Mouse (Mus musculus) hindbrain, embryonic 15.5 days (tissue): ENCODE measurements around the gene Wnt8b. TPM values are rescaled to one million over a fixed set of nuclear protein-coding genes. Genes with fewer than 3 reads are reported as not detected.

Experiments used
- ATAC-seq: fragments of 200-750 bp; cut with Nextera tagmentation; 2 replicates; pipeline ENCODE4 v1.8.0; 2017; ENCODE audit warnings: low read depth, moderate number of reproducible peaks, moderate TSS enrichment; ENCODE audit not compliant: low FRiP score
- H3K27ac ChIP-seq: fragments of 300-500 bp; sonication (generic); replicated peaks from 2 replicates; pipeline ENCODE4 v1.5.1; 2015; ENCODE audit warnings: mild to moderate bottlenecking, inconsistent platforms
- H3K27me3 ChIP-seq: fragments of 300-500 bp; sonication (generic); 2 replicates; pipeline ENCODE4 v1.6.1; 2015; ENCODE audit warnings: control low read depth, inconsistent platforms
- H3K36me3 ChIP-seq: fragments of 300-500 bp; sonication (generic); 2 replicates; pipeline ENCODE4 v1.6.1; 2015; ENCODE audit warnings: control low read depth, inconsistent platforms
- H3K4me1 ChIP-seq: fragments of 300-500 bp; sonication (generic); replicated peaks from 2 replicates; pipeline ENCODE4 v1.6.1; 2015; ENCODE audit warnings: control low read depth, inconsistent platforms
- H3K4me2 ChIP-seq: fragments of 300-500 bp; sonication (generic); 2 replicates; pipeline ENCODE4 v1.6.1; 2015; ENCODE audit warnings: moderate library complexity, mild to moderate bottlenecking, inconsistent platforms
- H3K4me3 ChIP-seq: fragments of 300-500 bp; sonication (generic); 2 replicates; pipeline ENCODE4 v1.5.1; 2015; ENCODE audit warnings: mild to moderate bottlenecking, inconsistent platforms
- H3K9ac ChIP-seq: fragments of 300-500 bp; sonication (generic); 2 replicates; pipeline ENCODE4 v1.6.1; 2015; ENCODE audit warnings: inconsistent platforms
- H3K9me3 ChIP-seq: fragments of 300-500 bp; sonication (generic); 2 replicates; pipeline ENCODE4 v1.6.1; 2016; ENCODE audit warnings: control low read depth, inconsistent platforms
- WGBS: fragments of 180-500 bp; shearing (Covaris S2); methylation state at CpG from one replicate; pipeline ENCODE4 v1.1.7; 2015; 5-methylcytosine and 5-hydroxymethylcytosine counted together
- polyA plus RNA-seq: library from polyadenylated mRNA; unstranded; fragments of >200 nt; fragmentation: Nextera tagmentation; extraction: Ambion mirVana; gene quantifications from 2 replicates; pipeline ENCODE4 v1.2.1, GENCODE M21; 2015

Wnt8b gene
- polyA plus RNA-seq, 1 experiment from 2014 or later: 0.04 TPM

- Histone ChIP-seq H3K27ac (no peak overlapping the region), H3K9me3 (no peaks in the 10 kb centered on the region), H3K4me3 (no peak overlapping the region), H3K9ac (no peak overlapping the region), H3K4me1 (no peaks in the 10 kb centered on the region), H3K36me3 (no peaks in the 10 kb centered on the region), H3K27me3 (0 out of 2 replicates have a peak, but pooled peaks cover 7% of the 10 kb centered on the region), H3K4me2 (no peak overlapping the region)
- ATAC-seq: no peak
- WGBS: 87% methylated on average over 6 of the region's 6 CpGs
These were observed 18.0 kb upstream of the Wnt8b start for GRCm38 (mm10) chr19:44475268-44475667.

GRCm38 (mm10) chr19:44476541-44476940, 16.7 kb upstream of the Wnt8b start:
- no peak for ATAC-seq
- H3K9me3 ChIP-seq: no peaks in the 10 kb centered on the region
- H3K36me3 ChIP-seq: no peaks in the 10 kb centered on the region
- H3K9ac ChIP-seq: no peak overlapping the region
- H3K4me3 ChIP-seq: no peak overlapping the region
- 0 out of 2 replicates have a peak, but pooled peaks cover 7% of the 10 kb centered on the region for H3K27me3 ChIP-seq
- no peak overlapping the region for H3K27ac ChIP-seq
- WGBS: 59% methylated on average over 3 of the region's 3 CpGs
- no peaks in the 10 kb centered on the region for H3K4me1 ChIP-seq
- H3K4me2 ChIP-seq: no peak overlapping the region

GRCm38 (mm10) chr19:44487266-44487665, 6.0 kb upstream of the Wnt8b start:
- H3K27ac ChIP-seq: no peak overlapping the region
- peaks cover 24% of the 10 kb centered on the region for H3K27me3 ChIP-seq
- H3K9me3 ChIP-seq: no peaks in the 10 kb centered on the region
- H3K9ac ChIP-seq: no peak overlapping the region
- no peaks in the 10 kb centered on the region for H3K4me1 ChIP-seq
- no peaks in the 10 kb centered on the region for H3K36me3 ChIP-seq
- H3K4me2 ChIP-seq: no peak overlapping the region
- 14% methylated on average over 8 of the region's 8 CpGs for WGBS
- H3K4me3 ChIP-seq: no peak overlapping the region
- no peak for ATAC-seq

GRCm38 (mm10) chr19:44496511-44496910, 3.2 kb downstream of the Wnt8b start:
- WGBS: 26% methylated on average over 8 of the region's 8 CpGs
- no peak for ATAC-seq
- Histone ChIP-seq H3K4me1 (no peaks in the 10 kb centered on the region), H3K4me2 (no peak overlapping the region), H3K27ac (no peak overlapping the region), H3K9ac (no peak overlapping the region), H3K36me3 (no peaks in the 10 kb centered on the region), H3K4me3 (no peak overlapping the region), H3K9me3 (no peaks in the 10 kb centered on the region), H3K27me3 (peaks cover 88% of the 10 kb centered on the region)

- Histone ChIP-seq H3K36me3 (no peaks in the 10 kb centered on the region), H3K4me3 (no peak overlapping the region), H3K4me2 (no peak overlapping the region), H3K27me3 (peaks cover 87% of the 10 kb centered on the region), H3K9me3 (no peaks in the 10 kb centered on the region), H3K9ac (no peak overlapping the region), H3K27ac (no peak overlapping the region), H3K4me1 (no peaks in the 10 kb centered on the region)
- WGBS: 17% methylated on average over 10 of the region's 10 CpGs
- no peak for ATAC-seq
These were observed 3.7 kb downstream of the Wnt8b start for GRCm38 (mm10) chr19:44496941-44497340.

- Histone ChIP-seq H3K27ac (no peak overlapping the region), H3K4me2 (no peak overlapping the region), H3K27me3 (peaks cover 85% of the 10 kb centered on the region), H3K36me3 (no peaks in the 10 kb centered on the region), H3K4me3 (no peak overlapping the region), H3K4me1 (no peaks in the 10 kb centered on the region), H3K9ac (no peak overlapping the region), H3K9me3 (no peaks in the 10 kb centered on the region)
- WGBS: 64% methylated on average over 6 of the region's 6 CpGs
- ATAC-seq: no peak
These were observed 5.7 kb downstream of the Wnt8b start for GRCm38 (mm10) chr19:44498936-44499335.

- no peaks in the 10 kb centered on the region for H3K4me1 ChIP-seq
- H3K9ac ChIP-seq: no peak overlapping the region
- H3K27ac ChIP-seq: no peak overlapping the region
- H3K36me3 ChIP-seq: no peaks in the 10 kb centered on the region
- peaks cover 82% of the 10 kb centered on the region for H3K27me3 ChIP-seq
- no peaks in the 10 kb centered on the region for H3K9me3 ChIP-seq
- H3K4me3 ChIP-seq: no peak overlapping the region
- no peak for ATAC-seq
- H3K4me2 ChIP-seq: no peak overlapping the region
- 46% methylated on average over 5 of the region's 5 CpGs for WGBS
These were observed 7.0 kb downstream of the Wnt8b start for GRCm38 (mm10) chr19:44500240-44500639.

- H3K4me1 ChIP-seq: no peaks in the 10 kb centered on the region
- no peaks in the 10 kb centered on the region for H3K36me3 ChIP-seq
- WGBS: 86% methylated on average over 6 of the region's 6 CpGs
- H3K4me2 ChIP-seq: no peak overlapping the region
- H3K27ac ChIP-seq: no peak overlapping the region
- ATAC-seq: no peak
- no peak overlapping the region for H3K4me3 ChIP-seq
- H3K9me3 ChIP-seq: no peaks in the 10 kb centered on the region
- H3K9ac ChIP-seq: no peak overlapping the region
- peaks cover 80% of the 10 kb centered on the region for H3K27me3 ChIP-seq
These were observed 8.7 kb downstream of the Wnt8b start for GRCm38 (mm10) chr19:44501925-44502324.

- Histone ChIP-seq H3K27me3 (peaks cover 81% of the 10 kb centered on the region), H3K4me3 (no peak overlapping the region), H3K9me3 (no peaks in the 10 kb centered on the region), H3K27ac (no peak overlapping the region), H3K9ac (no peak overlapping the region), H3K36me3 (no peaks in the 10 kb centered on the region), H3K4me2 (no peak overlapping the region), H3K4me1 (no peaks in the 10 kb centered on the region)
- WGBS: 82% methylated on average over 4 of the region's 4 CpGs
- ATAC-seq: no peak
These were observed 9.5 kb downstream of the Wnt8b start for GRCm38 (mm10) chr19:44502741-44503140.

- Histone ChIP-seq H3K4me3 (peak overlapping the region; percentile 46; the same call in 1 of the 2 replicates), H3K9ac (no peak overlapping the region), H3K27ac (no peak overlapping the region), H3K4me2 (peak overlapping the region; percentile 95), H3K27me3 (peaks cover 88% of the 10 kb centered on the region), H3K4me1 (peaks cover 35% of the 10 kb centered on the region), H3K9me3 (no peaks in the 10 kb centered on the region), H3K36me3 (no peaks in the 10 kb centered on the region)
- no peak for ATAC-seq
- 5% methylated on average over 12 of the region's 12 CpGs for WGBS
These were observed 17.4 kb downstream of the Wnt8b start for GRCm38 (mm10) chr19:44510534-44511175.

- WGBS: under 1% methylated on average over 66 of the region's 66 CpGs
- peak; percentile 69 for ATAC-seq
- no peaks in the 10 kb centered on the region for H3K36me3 ChIP-seq
- peak overlapping the region; percentile 95 for H3K4me2 ChIP-seq
- H3K27me3 ChIP-seq: peaks cover 91% of the 10 kb centered on the region
- H3K4me1 ChIP-seq: peaks cover 35% of the 10 kb centered on the region
- no peak overlapping the region for H3K27ac ChIP-seq
- H3K4me3 ChIP-seq: peak overlapping the region; percentile 46
- no peaks in the 10 kb centered on the region for H3K9me3 ChIP-seq
- H3K9ac ChIP-seq: peak overlapping the region; percentile 43
These were observed 18.4 kb downstream of the Wnt8b start for GRCm38 (mm10) chr19:44511451-44512231.

- Histone ChIP-seq H3K4me2 (no peak overlapping the region), H3K9ac (no peak overlapping the region), H3K4me1 (peaks cover 35% of the 10 kb centered on the region), H3K9me3 (no peaks in the 10 kb centered on the region), H3K4me3 (no peak overlapping the region), H3K27ac (no peak overlapping the region), H3K27me3 (peaks cover 90% of the 10 kb centered on the region), H3K36me3 (no peaks in the 10 kb centered on the region)
- 26% methylated on average over 5 of the region's 5 CpGs for WGBS
- ATAC-seq: no peak
These were observed 19.3 kb downstream of the Wnt8b start for GRCm38 (mm10) chr19:44512601-44513000.
